Mouse (Mus musculus): ENCODE results near the gene Ss18l1. TPM values are rescaled to one million over a fixed set of nuclear protein-coding genes. Genes with fewer than 3 reads are reported as not detected.
A peak's percentile ranks its signal among the peaks of the same experiment; 100 is the strongest.

Gene Ss18l1
- polyA plus RNA-seq, 1 experiment from 2014 or later = 4.6 TPM

GRCm38 (mm10) chr2:180103151-180103977 is 61.1 kb downstream of the Ss18l1 start:
- WGBS = 2% methylated on average over 34 of the region's 57 CpGs
- ATAC-seq (ENCODE audit: low read depth) = no peak
- no peak for DNase-seq (ENCODE audit: low spot score)

DNA sequence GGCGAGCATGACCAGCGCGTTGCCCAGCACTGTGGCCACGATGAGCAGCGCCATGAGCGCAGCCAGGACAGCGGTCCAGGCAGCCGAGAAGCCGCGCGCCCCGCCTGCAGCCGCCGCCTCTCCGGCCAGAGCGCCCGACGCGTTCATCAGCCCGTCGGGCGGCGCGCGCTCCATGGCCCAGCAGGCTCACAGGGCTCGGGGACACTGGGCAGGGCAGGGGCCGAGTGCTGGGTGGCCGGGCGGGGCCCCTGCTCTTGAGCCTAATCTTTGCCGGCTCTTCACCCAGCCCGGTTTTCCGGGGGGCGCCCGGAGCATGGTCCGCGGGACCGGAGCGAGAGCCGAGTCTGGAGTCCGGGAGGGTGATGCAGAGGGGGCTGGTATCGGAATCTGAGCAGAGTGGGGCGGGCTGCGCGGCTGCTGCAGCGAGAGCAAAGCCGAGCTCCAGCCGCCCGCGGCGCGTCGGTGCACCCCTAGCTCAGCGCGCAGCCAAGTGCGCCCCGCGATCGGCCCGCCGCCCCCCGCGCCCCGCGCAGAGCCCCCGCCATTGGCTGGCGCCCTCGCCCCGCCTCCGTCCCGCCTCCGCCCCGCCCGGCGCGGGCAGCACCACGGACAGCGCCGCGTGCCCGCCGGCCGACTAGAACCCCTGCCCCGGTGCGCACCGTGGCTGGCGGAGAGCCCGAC is 61.8 kb downstream of the Ss18l1 start, which contains the start of gene Hrh3:
TSS of gene Hrh3 (minus strand) at position 511 of the 681 bp plus-strand sequence.
- ATAC-seq (ENCODE audit: low read depth) = peak; percentile 91
- WGBS = 0% methylated on average over 12 of the region's 87 CpGs
- Histone ChIP-seq H3K4me2 (ENCODE audit: low read depth, low read length) (peak within 1 kb of the TSS; percentile 96), H3K9ac (ENCODE audit: low read depth, low read length) (no peak within 1 kb of the TSS), H3K27me3 (replicated peaks; ENCODE audit: control insufficient read depth, insufficient read depth, low read length) (peaks cover 69% of the 10 kb centered on the region), H3K4me3 (ENCODE audit: low read depth, low read length) (peak within 1 kb of the TSS; percentile 48), H3K9me3 (ENCODE audit: control insufficient read depth, low read length) (no peaks in the 10 kb centered on the region), H3K27ac (replicated peaks; ENCODE audit: low read depth, low read length) (no peak within 1 kb of the TSS), H3K4me1 (ENCODE audit: control insufficient read depth, insufficient read depth, low read length) (peaks cover 12% of the 10 kb centered on the region; the same call in 1 of the 2 replicates), H3K36me3 (ENCODE audit: control insufficient read depth, insufficient read depth, low read length) (no peaks in the 10 kb centered on the region)
- peak; percentile 79 for DNase-seq (ENCODE audit: low spot score)

More at GRCm38 (mm10) chr2:180103151-180103977, 61.1 kb downstream of the Ss18l1 start:
- Histone ChIP-seq H3K9ac (ENCODE audit: low read depth, low read length) (no peak overlapping the region), H3K4me3 (ENCODE audit: low read depth, low read length) (peak overlapping the region; percentile 48), H3K27ac (replicated peaks; ENCODE audit: low read depth, low read length) (no peak overlapping the region), H3K27me3 (replicated peaks; ENCODE audit: control insufficient read depth, insufficient read depth, low read length) (peaks cover 76% of the 10 kb centered on the region), H3K4me2 (ENCODE audit: low read depth, low read length) (peak overlapping the region; percentile 96), H3K36me3 (ENCODE audit: control insufficient read depth, insufficient read depth, low read length) (no peaks in the 10 kb centered on the region), H3K4me1 (ENCODE audit: control insufficient read depth, insufficient read depth, low read length) (peaks cover 12% of the 10 kb centered on the region; the same call in 1 of the 2 replicates), H3K9me3 (ENCODE audit: control insufficient read depth, low read length) (no peaks in the 10 kb centered on the region)

DNA sequence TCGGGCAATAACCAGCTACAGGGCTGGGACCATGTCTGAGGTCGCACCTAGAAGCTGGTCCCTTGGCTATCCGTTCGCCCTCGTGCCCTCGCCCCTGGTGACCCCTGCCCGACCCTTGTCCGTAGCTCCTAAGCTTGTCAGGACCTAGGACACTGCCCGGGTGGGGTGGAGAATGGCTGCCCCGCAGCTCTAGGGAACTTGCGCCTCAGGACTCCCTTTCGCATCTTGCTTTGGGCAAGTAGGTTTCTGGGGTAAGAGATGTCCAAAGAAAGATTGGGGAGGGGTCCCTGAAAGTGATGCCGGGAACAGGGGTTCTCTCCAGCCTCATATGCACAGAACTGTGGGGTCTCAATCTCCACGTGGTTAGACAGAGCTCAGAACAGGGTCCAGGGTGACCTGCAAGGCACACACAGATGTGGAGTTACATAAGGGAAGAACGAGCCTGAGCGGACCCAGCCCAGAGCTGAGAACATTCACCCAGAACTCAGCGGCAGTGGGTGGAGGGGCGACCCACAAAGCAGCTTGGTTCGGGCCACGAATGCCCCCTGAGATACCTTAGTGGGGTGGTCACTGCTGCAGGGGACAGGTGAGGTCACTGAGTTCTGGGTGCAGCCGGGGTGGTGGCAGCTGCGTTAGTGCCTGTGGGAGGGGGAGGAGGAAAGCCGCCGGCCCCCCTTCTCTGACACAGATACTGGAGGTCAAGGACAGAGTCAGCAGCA is 62.5 kb downstream of the Ss18l1 start:
- no peak for ATAC-seq (ENCODE audit: low read depth)
- 8% methylated on average over 21 of the region's 24 CpGs for WGBS

DNA sequence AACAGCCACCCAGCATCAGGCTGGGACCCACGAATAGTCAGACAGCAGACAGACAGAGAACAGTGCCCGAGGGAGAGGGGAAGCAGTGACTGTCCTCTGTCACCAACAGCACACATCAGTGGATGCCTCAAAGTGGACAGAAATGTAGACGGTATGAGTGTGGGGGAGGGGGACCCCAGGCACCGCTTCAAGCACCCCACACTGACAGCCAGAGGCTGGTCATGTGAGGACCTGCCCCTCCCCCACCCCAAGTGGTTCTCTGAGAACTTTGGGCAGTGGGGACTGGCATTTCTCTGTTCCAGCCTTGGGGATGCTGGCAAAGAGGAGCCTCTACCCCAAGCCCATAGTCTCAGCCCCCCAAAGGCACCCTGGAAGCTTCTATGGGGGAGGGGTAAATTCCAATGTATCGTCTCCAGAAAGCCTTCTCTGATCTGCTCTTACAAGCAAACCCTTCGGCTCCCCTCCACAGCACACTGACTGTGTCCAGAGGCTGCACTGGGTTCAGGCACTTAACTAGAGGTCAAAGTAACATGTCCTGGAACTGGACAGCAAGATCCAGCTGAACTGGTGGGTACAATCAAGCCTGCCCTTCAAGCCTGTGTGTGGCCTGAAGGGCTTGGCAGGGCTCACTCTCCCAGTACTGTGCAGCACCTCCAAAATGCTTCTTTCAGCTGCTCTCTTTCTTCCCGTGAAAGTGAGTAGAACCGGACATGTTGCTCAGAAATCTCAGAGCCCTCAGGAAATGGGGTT is 63.3 kb downstream of the Ss18l1 start:
- no peak for DNase-seq (ENCODE audit: low spot score)
- peaks cover 12% of the 10 kb centered on the region; the same call in 1 of the 2 replicates for H3K4me1 ChIP-seq (ENCODE audit: control insufficient read depth, insufficient read depth, low read length)
- WGBS = 23% methylated on average over 8 of the region's 8 CpGs
- no peaks in the 10 kb centered on the region for H3K9me3 ChIP-seq (ENCODE audit: control insufficient read depth, low read length)
- ATAC-seq (ENCODE audit: low read depth) = no peak
- no peak overlapping the region for H3K4me2 ChIP-seq (ENCODE audit: low read depth, low read length)
- H3K36me3 ChIP-seq (ENCODE audit: control insufficient read depth, insufficient read depth, low read length) = no peaks in the 10 kb centered on the region
- no peak overlapping the region for H3K4me3 ChIP-seq (ENCODE audit: low read depth, low read length)
- no peak overlapping the region for H3K9ac ChIP-seq (ENCODE audit: low read depth, low read length)
- no peak overlapping the region for H3K27ac ChIP-seq (replicated peaks; ENCODE audit: low read depth, low read length)
- peaks cover 54% of the 10 kb centered on the region for H3K27me3 ChIP-seq (replicated peaks; ENCODE audit: control insufficient read depth, insufficient read depth, low read length)

More for the DNA sequence above, 62.5 kb downstream of the Ss18l1 start:
- DNase-seq (ENCODE audit: low spot score) = no peak
- H3K4me2 ChIP-seq (ENCODE audit: low read depth, low read length) = peak overlapping the region; percentile 96
- no peaks in the 10 kb centered on the region for H3K36me3 ChIP-seq (ENCODE audit: control insufficient read depth, insufficient read depth, low read length)
- peak overlapping the region; percentile 48 for H3K4me3 ChIP-seq (ENCODE audit: low read depth, low read length)
- H3K27ac ChIP-seq (replicated peaks; ENCODE audit: low read depth, low read length) = no peak overlapping the region
- peaks cover 12% of the 10 kb centered on the region; the same call in 1 of the 2 replicates for H3K4me1 ChIP-seq (ENCODE audit: control insufficient read depth, insufficient read depth, low read length)
- H3K9ac ChIP-seq (ENCODE audit: low read depth, low read length) = no peak overlapping the region
- H3K27me3 ChIP-seq (replicated peaks; ENCODE audit: control insufficient read depth, insufficient read depth, low read length) = peaks cover 62% of the 10 kb centered on the region
- H3K9me3 ChIP-seq (ENCODE audit: control insufficient read depth, low read length) = no peaks in the 10 kb centered on the region

- H3K4me1 ChIP-seq (ENCODE audit: control insufficient read depth, insufficient read depth, low read length) = peaks cover 12% of the 10 kb centered on the region; the same call in 1 of the 2 replicates
- 56% methylated on average over 4 of the region's 4 CpGs for WGBS
- H3K27ac ChIP-seq (replicated peaks; ENCODE audit: low read depth, low read length) = no peak overlapping the region
- no peak for ATAC-seq (ENCODE audit: low read depth)
- H3K9ac ChIP-seq (ENCODE audit: low read depth, low read length) = no peak overlapping the region
- H3K9me3 ChIP-seq (ENCODE audit: control insufficient read depth, low read length) = no peaks in the 10 kb centered on the region
- H3K4me3 ChIP-seq (ENCODE audit: low read depth, low read length) = no peak overlapping the region
- H3K4me2 ChIP-seq (ENCODE audit: low read depth, low read length) = no peak overlapping the region
- H3K36me3 ChIP-seq (ENCODE audit: control insufficient read depth, insufficient read depth, low read length) = no peaks in the 10 kb centered on the region
- DNase-seq (ENCODE audit: low spot score) = no peak
- H3K27me3 ChIP-seq (replicated peaks; ENCODE audit: control insufficient read depth, insufficient read depth, low read length) = peaks cover 39% of the 10 kb centered on the region
These were observed 64.8 kb downstream of the Ss18l1 start for GRCm38 (mm10) chr2:180107081-180107480.

DNA sequence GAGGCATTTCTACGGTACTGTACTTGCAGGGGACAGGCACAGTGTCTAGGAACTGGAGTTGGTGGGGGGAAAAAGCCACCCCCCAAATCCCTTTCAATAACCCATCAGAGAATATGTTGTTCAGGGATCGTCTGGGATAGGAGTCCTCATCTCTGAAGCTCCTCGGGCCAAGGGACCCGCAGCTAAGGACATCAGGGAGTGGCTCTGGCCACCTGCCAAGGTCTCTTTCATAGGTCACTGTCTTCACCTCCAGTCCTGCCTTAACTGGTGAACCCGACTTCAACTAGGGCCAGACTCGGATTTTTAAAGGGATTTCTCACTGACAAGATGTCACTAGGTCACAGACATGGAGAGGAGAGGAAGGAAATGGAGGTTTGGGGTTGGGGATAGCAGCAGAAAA is 66.0 kb downstream of the Ss18l1 start:
- Histone ChIP-seq H3K9me3 (ENCODE audit: control insufficient read depth, low read length) (no peaks in the 10 kb centered on the region), H3K9ac (ENCODE audit: low read depth, low read length) (no peak overlapping the region), H3K4me1 (ENCODE audit: control insufficient read depth, insufficient read depth, low read length) (peaks cover 12% of the 10 kb centered on the region; the same call in 1 of the 2 replicates), H3K36me3 (ENCODE audit: control insufficient read depth, insufficient read depth, low read length) (no peaks in the 10 kb centered on the region), H3K27ac (replicated peaks; ENCODE audit: low read depth, low read length) (no peak overlapping the region), H3K4me3 (ENCODE audit: low read depth, low read length) (no peak overlapping the region), H3K27me3 (replicated peaks; ENCODE audit: control insufficient read depth, insufficient read depth, low read length) (peaks cover 27% of the 10 kb centered on the region), H3K4me2 (ENCODE audit: low read depth, low read length) (no peak overlapping the region)
- ATAC-seq (ENCODE audit: low read depth) (no peak), DNase-seq (ENCODE audit: low spot score) (no peak)
- WGBS = 61% methylated on average over 6 of the region's 6 CpGs

DNA sequence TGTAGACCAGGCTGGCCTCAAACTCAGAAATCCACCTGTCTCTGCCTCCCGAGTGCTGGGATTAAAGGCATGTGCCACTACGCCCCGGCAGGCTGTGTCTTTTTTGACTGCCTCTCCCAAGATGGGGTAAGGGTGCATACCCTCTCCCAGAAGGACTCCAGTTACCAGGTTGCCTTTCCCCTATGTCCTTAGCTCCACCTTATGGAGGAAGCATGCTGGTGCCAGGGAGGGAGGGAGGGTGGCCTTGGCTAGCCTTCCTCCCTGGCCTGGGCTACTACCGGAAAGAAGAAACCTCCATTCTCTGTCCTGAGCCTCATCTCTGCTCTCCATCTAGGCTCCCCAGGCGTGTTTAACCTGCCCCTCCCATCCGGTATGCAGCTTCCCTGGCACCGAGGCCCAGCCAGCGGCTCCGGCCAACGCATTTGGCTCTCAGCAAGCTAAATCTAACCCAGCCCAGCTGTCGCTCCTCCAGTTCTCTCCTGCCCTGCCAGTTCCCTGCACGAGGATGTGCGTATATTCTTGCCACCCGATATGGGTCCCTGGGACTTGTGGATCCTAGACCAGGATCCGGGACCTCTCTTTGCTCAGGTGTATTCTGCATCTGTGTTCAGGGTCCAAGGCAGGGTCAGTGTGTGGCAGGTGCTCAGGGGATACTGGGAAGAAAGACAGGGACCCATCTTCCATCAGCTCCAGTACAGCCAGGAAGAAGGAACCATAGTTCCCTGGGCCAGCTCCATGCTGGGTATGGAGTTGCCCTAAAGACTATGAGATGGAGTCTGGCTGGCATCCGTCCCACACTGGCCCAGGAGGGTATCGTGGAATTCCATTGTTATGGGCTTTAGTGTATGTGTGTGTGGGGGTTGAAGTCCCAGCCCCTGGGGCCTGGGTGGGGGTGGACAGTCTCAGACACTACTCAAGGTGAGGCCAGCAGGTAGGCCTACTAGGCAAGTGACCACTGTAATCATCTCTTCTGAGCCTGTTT is 71.9 kb downstream of the Ss18l1 start:
- Histone ChIP-seq H3K4me3 (ENCODE audit: low read depth, low read length) (no peak overlapping the region), H3K9me3 (ENCODE audit: control insufficient read depth, low read length) (no peaks in the 10 kb centered on the region), H3K27me3 (replicated peaks; ENCODE audit: control insufficient read depth, insufficient read depth, low read length) (no peaks in the 10 kb centered on the region), H3K9ac (ENCODE audit: low read depth, low read length) (no peak overlapping the region), H3K4me2 (ENCODE audit: low read depth, low read length) (no peak overlapping the region), H3K36me3 (ENCODE audit: control insufficient read depth, insufficient read depth, low read length) (no peaks in the 10 kb centered on the region), H3K4me1 (ENCODE audit: control insufficient read depth, insufficient read depth, low read length) (peaks cover 3% of the 10 kb centered on the region; the same call in 1 of the 2 replicates), H3K27ac (replicated peaks; ENCODE audit: low read depth, low read length) (no peak overlapping the region)
- 51% methylated on average over 17 of the region's 17 CpGs for WGBS
- ATAC-seq (ENCODE audit: low read depth) (no peak), DNase-seq (ENCODE audit: low spot score) (peak; percentile 51)

Data from embryonic facial prominence, embryonic 14.5 days (tissue).